Mouse (Mus musculus) CH12.LX (cell line): ENCODE data around the gene Gpr183. TPM values are rescaled to one million over a fixed set of nuclear protein-coding genes. Genes with fewer than 3 reads are reported as not detected.

Source experiments
- DNase-seq: peaks from one replicate; pipeline ENCODE4 v3.0.0-alpha.2; 2013; ENCODE audit errors: extremely low read depth
- H3K27ac ChIP-seq: 2 replicates; pipeline ENCODE4 v1.5.1; 2012; ENCODE audit warnings: low read depth, mild to moderate bottlenecking, control low read depth, moderate library complexity; ENCODE audit not compliant: insufficient read depth
- H3K27me3 ChIP-seq: replicated peaks from 2 replicates; pipeline ENCODE3; 2012; ENCODE audit warnings: inconsistent platforms
- H3K36me3 ChIP-seq, 2 experiments: replicated peaks in 1 of 2; 2 replicates each; pipeline versions ENCODE3 to v1.6.1; 2012; ENCODE audit warnings: inconsistent platforms in 1 of 2, low read length in 1 of 2, mild to moderate bottlenecking in 1 of 2, mixed read lengths in 1 of 2, moderate library complexity in 1 of 2; ENCODE audit not compliant: control insufficient read depth in 1 of 2, insufficient read depth in 1 of 2
- H3K4me1 ChIP-seq, 2 experiments: 2 replicates each; pipeline ENCODE4 v1.6.1; 2012; ENCODE audit warnings: inconsistent platforms in 1 of 2, moderate library complexity in 1 of 2; ENCODE audit not compliant: insufficient read depth in 2 of 2, control insufficient read depth in 1 of 2
- H3K4me2 ChIP-seq: 2 replicates; pipeline ENCODE4 v1.6.1; 2012; ENCODE audit warnings: low read depth, mild to moderate bottlenecking, control low read depth; ENCODE audit not compliant: poor library complexity, insufficient read depth, severe bottlenecking
- H3K4me3 ChIP-seq, 3 experiments: fragments of 150-350 bp in 1 of 3; sonication (generic) in 1 of 3; replicated peaks in 1 of 3; 2 replicates each; pipeline versions ENCODE3 to v1.5.1; 2011 to 2012; ENCODE audit warnings: low read depth in 2 of 3, low read length in 2 of 3, mild to moderate bottlenecking in 2 of 3, moderate library complexity in 2 of 3, control low read depth in 1 of 3, improper control_type of control experiment in 1 of 3, inconsistent platforms in 1 of 3, mixed read lengths in 1 of 3; ENCODE audit not compliant: poor library complexity in 1 of 3
- H3K79me2 ChIP-seq: replicated peaks from 2 replicates; pipeline ENCODE4 v1.6.1; 2012; ENCODE audit warnings: mild to moderate bottlenecking, moderate library complexity; ENCODE audit not compliant: control insufficient read depth, poor library complexity, insufficient read depth, severe bottlenecking; ENCODE audit errors: extremely low read depth
- H3K9ac ChIP-seq: 2 replicates; pipeline ENCODE4 v1.6.1; 2012; ENCODE audit warnings: low read depth, mild to moderate bottlenecking, control low read depth, moderate library complexity; ENCODE audit not compliant: insufficient read depth
- H3K9me3 ChIP-seq: replicated peaks from 2 replicates; pipeline ENCODE3; 2012; ENCODE audit warnings: low read length, inconsistent platforms, mixed read lengths
- BHLHE40 ChIP-seq: IDR thresholded peaks from 2 replicates; pipeline ENCODE4 v1.6.1; 2011; ENCODE audit warnings: mild to moderate bottlenecking, low read depth, low read length, improper control_type of control experiment
- CTCF ChIP-seq, 2 experiments: IDR thresholded peaks in 1 of 2; conservative IDR thresholded peaks in 1 of 2; 2 replicates each; pipeline ENCODE4 v1.5.1; 2011 to 2012; ENCODE audit warnings: low read depth in 2 of 2, low read length in 2 of 2, improper control_type of control experiment in 1 of 2, inconsistent platforms in 1 of 2, mild to moderate bottlenecking in 1 of 2, moderate library complexity in 1 of 2
- E2F4 ChIP-seq: IDR thresholded peaks from 2 replicates; pipeline ENCODE4 v1.6.1; 2011; ENCODE audit warnings: low read depth, low read length, improper control_type of control experiment; ENCODE audit not compliant: insufficient replicate concordance
- ELF1 ChIP-seq: IDR thresholded peaks from 2 replicates; pipeline ENCODE4 v1.6.1; 2014; ENCODE audit warnings: low read depth, mild to moderate bottlenecking, inconsistent platforms, low read length, improper control_type of control experiment
- EP300 ChIP-seq: IDR thresholded peaks from 2 replicates; pipeline ENCODE4 v1.6.1; 2011; ENCODE audit warnings: low read length, improper control_type of control experiment
- ETS1 ChIP-seq: conservative IDR thresholded peaks from 2 replicates; pipeline ENCODE4 v1.6.1; 2012; ENCODE audit warnings: low read depth, mild to moderate bottlenecking, inconsistent platforms, low read length, improper control_type of control experiment, moderate library complexity
- HCFC1 ChIP-seq: IDR thresholded peaks from 2 replicates; pipeline ENCODE4 v1.6.1; 2012; ENCODE audit warnings: low read depth, mild to moderate bottlenecking, inconsistent platforms, low read length, improper control_type of control experiment
- IRF4 ChIP-seq: IDR thresholded peaks from 2 replicates; pipeline ENCODE4 v1.6.1; 2014; ENCODE audit warnings: low read depth, mild to moderate bottlenecking, inconsistent platforms, low read length, improper control_type of control experiment
- KAT2A ChIP-seq: IDR thresholded peaks from 2 replicates; pipeline ENCODE4 v1.6.1; 2012; ENCODE audit warnings: low read length, improper control_type of control experiment, inconsistent platforms; ENCODE audit not compliant: insufficient replicate concordance
- MAFK ChIP-seq: IDR thresholded peaks from 2 replicates; pipeline ENCODE4 v1.6.1; 2011; ENCODE audit warnings: low read length, improper control_type of control experiment; ENCODE audit not compliant: insufficient replicate concordance
- MAZ ChIP-seq: IDR thresholded peaks from 2 replicates; pipeline ENCODE4 v1.6.1; 2012; ENCODE audit warnings: low read depth, mild to moderate bottlenecking, inconsistent platforms, low read length, improper control_type of control experiment, moderate library complexity
- MEF2A ChIP-seq: IDR thresholded peaks from 2 replicates; pipeline ENCODE4 v1.6.1; 2014; ENCODE audit warnings: low read depth, mild to moderate bottlenecking, inconsistent platforms, low read length, improper control_type of control experiment, borderline replicate concordance
- MXI1 ChIP-seq: IDR thresholded peaks from 2 replicates; pipeline ENCODE4 v1.6.1; 2011; ENCODE audit warnings: mild to moderate bottlenecking, low read depth, low read length, improper control_type of control experiment
- MYC ChIP-seq: IDR thresholded peaks from 2 replicates; pipeline ENCODE4 v1.6.1; 2011; ENCODE audit warnings: low read depth, mild to moderate bottlenecking, improper control_type of control experiment, low read length
- NRF1 ChIP-seq: IDR thresholded peaks from 2 replicates; pipeline ENCODE4 v1.6.1; 2014; ENCODE audit warnings: low read depth, mild to moderate bottlenecking, inconsistent platforms, low read length, improper control_type of control experiment, moderate library complexity
- PAX5 ChIP-seq: IDR thresholded peaks from 2 replicates; pipeline ENCODE4 v1.6.1; 2012; ENCODE audit warnings: low read length, inconsistent platforms, mixed read lengths
- POLR2A ChIP-seq: IDR thresholded peaks from 2 replicates; pipeline ENCODE4 v1.6.1; 2011; ENCODE audit warnings: low read depth, mild to moderate bottlenecking, improper control_type of control experiment, low read length
- RAD21 ChIP-seq: IDR thresholded peaks from 2 replicates; pipeline ENCODE4 v1.6.1; 2011; ENCODE audit warnings: low read depth, mild to moderate bottlenecking, low read length, improper control_type of control experiment, moderate library complexity
- SMC3 ChIP-seq: IDR thresholded peaks from 2 replicates; pipeline ENCODE4 v1.6.1; 2011; ENCODE audit warnings: low read depth, low read length, improper control_type of control experiment
- USF2 ChIP-seq: conservative IDR thresholded peaks from 2 replicates; pipeline ENCODE4 v1.6.1; 2011; ENCODE audit warnings: low read depth, low read length, improper control_type of control experiment
- ZC3H11A ChIP-seq: IDR thresholded peaks from 2 replicates; pipeline ENCODE4 v1.6.1; 2012; ENCODE audit warnings: low read depth, mild to moderate bottlenecking, inconsistent platforms, low read length, improper control_type of control experiment
- ZKSCAN1 ChIP-seq: IDR thresholded peaks from 2 replicates; pipeline ENCODE4 v1.6.1; 2012; ENCODE audit warnings: low read depth, inconsistent platforms, low read length, improper control_type of control experiment, borderline replicate concordance
- dilution Hi-C: fragments of 300-500 bp; cut with MboI; formaldehyde crosslinking; loops from 2 replicates; pipeline ENCODE4 v1.14.3; 2020; ENCODE audit warnings: low sequenced_read_pairs; ENCODE audit not compliant: extremely low pct_unique_long_range_greater_than_20kb, extremely low pct_ligation_motif_present
- in situ Hi-C: fragments of 300-500 bp; cut with MboI; formaldehyde crosslinking; loops from 3 replicates; pipeline ENCODE4 v1.14.3; 2019; ENCODE audit warnings: low sequenced_read_pairs, low pct_ligation_motif_present, low pct_unique_long_range_greater_than_20kb, mixed read lengths
- polyA plus RNA-seq: library from polyadenylated mRNA; unstranded; fragments of >175 nt; gene quantifications from 2 replicates; pipeline ENCODE4 v1.2.1, GENCODE M21; 2012; ENCODE audit warnings: low read depth; ENCODE audit not compliant: insufficient read length
- total RNA-seq, 2 experiments: library from RNA; depleted of rRNA; stranded (reverse); fragments of 300-350 nt in 1 of 2; fragments of >200 nt in 1 of 2; gene quantifications; 2 replicates each; pipeline ENCODE4 v1.2.3; 2012 to 2014

Gpr183 gene
- total and polyA plus RNA-seq, 3 experiments, result 3.6 to 16.3 (median 8.3) TPM

DNA sequence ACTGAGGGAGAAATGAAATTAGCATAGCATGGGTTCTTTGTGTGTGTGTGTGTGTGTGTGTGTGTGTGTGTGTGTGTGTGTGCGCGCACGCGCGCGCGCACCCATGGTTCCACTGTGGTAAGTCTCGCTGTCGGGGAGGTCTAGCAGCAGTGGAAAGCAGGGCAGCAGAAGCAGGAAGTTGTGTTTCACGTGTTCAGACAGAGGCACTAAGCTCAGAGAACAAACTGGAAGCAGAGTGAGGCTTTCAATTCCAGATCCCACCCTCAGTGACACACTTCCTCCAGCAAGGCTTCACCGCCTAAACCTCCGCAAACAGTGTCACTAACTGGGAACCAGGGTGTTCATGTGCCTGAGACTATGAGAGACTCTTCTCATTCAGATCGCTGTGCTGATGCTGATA, 44.5 kb upstream of the Gpr183 start:
- Histone ChIP-seq H3K27ac (no peak overlapping the region), H3K79me2 (no peaks in the 10 kb centered on the region), H3K9me3 (no peaks in the 10 kb centered on the region), H3K4me2 (no peak overlapping the region), H3K4me3 (no peak overlapping the region), H3K27me3 (no peaks in the 10 kb centered on the region), H3K4me1 (peaks cover 8 to 48% of the 10 kb centered on the region in 2 experiments; a peak in 3 of 4 replicates), H3K9ac (no peak overlapping the region), H3K36me3 (peaks cover 15 to 48% of the 10 kb centered on the region in 2 experiments)
- in situ Hi-C loops (no loop called here), dilution Hi-C loops (no loop called here)
- 0 out of 2 replicates have a peak, but pooled peaks have one; percentile 19 for TF ChIP-seq POLR2A
- peak; percentile 60 for TF ChIP-seq NRF1
- TF ChIP-seq MYC, result peak; percentile 49; the same call in 1 of the 2 replicates
- no peak for TF ChIP-seq SMC3
- TF ChIP-seq EP300, result 0 out of 2 replicates have a peak, but pooled peaks have one; percentile 16
- TF ChIP-seq MAZ, result no peak
- DNase-seq, result peak; percentile 62

DNA sequence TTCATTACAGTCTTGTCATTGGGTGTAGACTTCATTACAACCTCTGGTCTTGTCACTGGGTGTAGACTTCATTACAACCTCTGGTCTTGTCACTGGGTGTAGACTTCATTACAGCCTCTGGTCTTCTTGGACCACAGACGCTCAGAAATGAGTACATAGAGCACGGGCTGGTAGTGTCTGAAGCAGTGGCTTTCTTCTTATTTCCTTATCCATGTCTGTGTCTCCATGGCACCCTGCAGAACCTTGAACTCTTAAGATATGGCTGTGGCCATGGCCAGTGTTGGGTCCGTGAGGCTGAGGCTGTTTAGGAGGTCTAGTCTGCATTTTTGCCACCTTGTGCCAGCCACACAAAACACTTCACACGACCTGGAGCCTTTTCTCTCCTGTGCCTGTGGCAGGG, 43.3 kb upstream of the Gpr183 start:
- H3K27me3 ChIP-seq, result no peaks in the 10 kb centered on the region
- TF ChIP-seq NRF1 (no peak), ZC3H11A (no peak)
- TF ChIP-seq, all 38 proteins: peak for 0

GRCm38 (mm10) chr14:122003812-122004211, 38.8 kb upstream of the Gpr183 start:
- H3K9ac ChIP-seq, result no peak overlapping the region
- no peaks in the 10 kb centered on the region for H3K27me3 ChIP-seq
- dilution Hi-C loops, result no loop called here
- H3K79me2 ChIP-seq, result no peaks in the 10 kb centered on the region
- no peak overlapping the region for H3K4me3 ChIP-seq
- in situ Hi-C loops, result no loop called here
- H3K36me3 ChIP-seq, result peaks cover under 1 to 46% of the 10 kb centered on the region in 2 experiments
- no peak overlapping the region for H3K4me2 ChIP-seq
- H3K9me3 ChIP-seq, result no peaks in the 10 kb centered on the region
- H3K27ac ChIP-seq, result no peak overlapping the region
- H3K4me1 ChIP-seq, result peaks cover 8 to 44% of the 10 kb centered on the region in 2 experiments
- no peak for DNase-seq
- TF ChIP-seq MYC, result no peak
- TF ChIP-seq KAT2A, result no peak
- no peak for TF ChIP-seq CTCF (conservative IDR thresholded peaks at IDR 0.05 in 1 of 2, IDR thresholded peaks at IDR 0.05 in 1 of 2; ENCODE audit: low read depth in 2 of 2, low read length in 2 of 2)
- no peak for TF ChIP-seq SMC3
- no peak for TF ChIP-seq ETS1
- no peak for TF ChIP-seq RAD21
- TF ChIP-seq NRF1, result no peak
- no peak for TF ChIP-seq ZKSCAN1
- TF ChIP-seq ELF1, result no peak
- TF ChIP-seq E2F4, result no peak
- TF ChIP-seq MAFK, result no peak
- no peak for TF ChIP-seq USF2
- TF ChIP-seq MEF2A, result no peak
- no peak for TF ChIP-seq ZC3H11A
- TF ChIP-seq HCFC1, result no peak
- TF ChIP-seq MXI1, result no peak
- TF ChIP-seq MAZ, result no peak
- no peak for TF ChIP-seq BHLHE40
- TF ChIP-seq PAX5, result no peak
- no peak for TF ChIP-seq IRF4

More for the DNA sequence above, 43.3 kb upstream of the Gpr183 start:
- Histone ChIP-seq H3K4me3 (no peak overlapping the region), H3K36me3 (peaks cover 15 to 48% of the 10 kb centered on the region in 2 experiments), H3K27ac (no peak overlapping the region), H3K4me2 (no peak overlapping the region), H3K9me3 (no peaks in the 10 kb centered on the region), H3K9ac (no peak overlapping the region), H3K79me2 (no peaks in the 10 kb centered on the region), H3K4me1 (peaks cover 5 to 42% of the 10 kb centered on the region in 2 experiments; a peak in 2 of 4 replicates)
- in situ Hi-C loops (no loop called here), dilution Hi-C loops (no loop called here)
- no peak for DNase-seq
